Mouse (Mus musculus) macrophage (primary cell): ENCODE measurements around the gene Ccng2. TPM values are rescaled to one million over a fixed set of nuclear protein-coding genes. Genes with fewer than 3 reads are reported as not detected.
A peak's percentile ranks its signal among the peaks of the same experiment; 100 is the strongest.

Experiments
- H3K27ac ChIP-seq: fragments of 350-480 bp; formaldehyde crosslinking; 2 replicates; pipeline ENCODE4 v1.9.0; 2021
- H3K36me3 ChIP-seq: fragments of 350-480 bp; formaldehyde crosslinking; 2 replicates; pipeline ENCODE4 v1.9.0; 2021; ENCODE audit errors: inconsistent target
- H3K4me3 ChIP-seq: fragments of 350-480 bp; formaldehyde crosslinking; 2 replicates; pipeline ENCODE4 v1.9.0; 2021; ENCODE audit errors: inconsistent target
- H3K79me2 ChIP-seq: fragments of 350-480 bp; formaldehyde crosslinking; 2 replicates; pipeline ENCODE4 v1.9.0; 2021; ENCODE audit errors: inconsistent target
- WGBS: methylation state at CpG from one replicate; pipeline ENCODE4 v1.1.7; 2026; ENCODE audit warnings: inconsistent platforms; ENCODE audit not compliant: missing documents; 5-methylcytosine and 5-hydroxymethylcytosine counted together
- polyA plus RNA-seq: library from polyadenylated mRNA; stranded (reverse); fragments of 250-400 nt; gene quantifications from 3 replicates; pipeline ENCODE4 v1.2.4, GENCODE M21; 2018; ENCODE audit warnings: inconsistent platforms
- total RNA-seq, 78 experiments: library from RNA; depleted of rRNA; stranded (reverse); fragments of 250-400 nt; gene quantifications; 1 replicate in 9 of 78; 2 replicates in 24 of 78; 3 replicates in 43 of 78; 4 replicates in 2 of 78; pipeline ENCODE4 v1.2.4; 2018; ENCODE audit warnings: inconsistent platforms in 56 of 78

Gene Ccng2
- total RNA-seq (2018; cell fraction: chromatin; rRNA removed), result 100 to 1,000 TPM in 3 of 26 experiments, 10 to 100 TPM in 23; 26.4 to 150 (median 55.7) TPM
- total RNA-seq (2018; cell fraction: cytosol; rRNA removed), result 10 to 100 TPM; 14.4 to 98.0 (median 30.0) TPM
- 100 to 1,000 TPM in 3 of 26 experiments, 10 to 100 TPM in 23; 17.2 to 198 (median 69.3) TPM for total RNA-seq (2018; cell fraction: nucleus; rRNA removed)
- polyA plus RNA-seq, result 7.1 to 28.6 TPM (median 10.4 TPM) in 3 replicates

GRCm38 (mm10) chr5:93266883-93267704 is at the start of gene Ccng2:
Ccng2 (plus strand) TSS chr5:93267257.
- 0% methylated on average over 52 of the region's 54 CpGs for WGBS
- Histone ChIP-seq H3K27ac (peak within 1 kb of the TSS; percentile 93), H3K36me3 (peaks cover 13% of the 10 kb centered on the region), H3K79me2 (peaks cover 30% of the 10 kb centered on the region), H3K4me3 (peak within 1 kb of the TSS; percentile 73)

- Histone ChIP-seq H3K27ac (no peak overlapping the region), H3K79me2 (no peaks in the 10 kb centered on the region), H3K4me3 (no peak overlapping the region), H3K36me3 (no peaks in the 10 kb centered on the region)
- WGBS, result 92% methylated on average over 3 of the region's 3 CpGs
These were observed 48.7 kb upstream of the Ccng2 start for GRCm38 (mm10) chr5:93218375-93218774.

GRCm38 (mm10) chr5:93221661-93222060 is 45.4 kb upstream of the Ccng2 start:
- 73% methylated on average over 3 of the region's 3 CpGs for WGBS
- H3K79me2 ChIP-seq, result no peaks in the 10 kb centered on the region
- no peaks in the 10 kb centered on the region for H3K36me3 ChIP-seq
- no peak overlapping the region for H3K4me3 ChIP-seq
- H3K27ac ChIP-seq, result no peak overlapping the region

- 88% methylated on average over 2 of the region's 2 CpGs for WGBS
These were observed 42.5 kb upstream of the Ccng2 start for GRCm38 (mm10) chr5:93224549-93224948.

GRCm38 (mm10) chr5:93227157-93227556 is 39.9 kb upstream of the Ccng2 start:
- Histone ChIP-seq H3K27ac (no peak overlapping the region), H3K4me3 (no peak overlapping the region), H3K36me3 (no peaks in the 10 kb centered on the region), H3K79me2 (no peaks in the 10 kb centered on the region)
- WGBS, result 100% methylated on average over 3 of the region's 3 CpGs

More at GRCm38 (mm10) chr5:93224549-93224948, 42.5 kb upstream of the Ccng2 start:
- H3K79me2 ChIP-seq, result no peaks in the 10 kb centered on the region
- no peak overlapping the region for H3K4me3 ChIP-seq
- H3K36me3 ChIP-seq, result no peaks in the 10 kb centered on the region
- H3K27ac ChIP-seq, result no peak overlapping the region

GRCm38 (mm10) chr5:93229527-93229926 is 37.5 kb upstream of the Ccng2 start:
- no peak overlapping the region for H3K27ac ChIP-seq
- H3K79me2 ChIP-seq, result no peaks in the 10 kb centered on the region
- H3K4me3 ChIP-seq, result no peak overlapping the region
- WGBS, result 51% methylated on average over 2 of the region's 2 CpGs
- H3K36me3 ChIP-seq, result no peaks in the 10 kb centered on the region

GRCm38 (mm10) chr5:93231721-93232120 is 35.3 kb upstream of the Ccng2 start:
- Histone ChIP-seq H3K79me2 (no peaks in the 10 kb centered on the region), H3K36me3 (no peaks in the 10 kb centered on the region), H3K4me3 (no peak overlapping the region), H3K27ac (no peak overlapping the region)
- 85% methylated on average over 3 of the region's 3 CpGs for WGBS

GRCm38 (mm10) chr5:93232838-93233237 is 34.2 kb upstream of the Ccng2 start:
- Histone ChIP-seq H3K27ac (no peak overlapping the region), H3K36me3 (no peaks in the 10 kb centered on the region), H3K4me3 (no peak overlapping the region), H3K79me2 (no peaks in the 10 kb centered on the region)
- WGBS, result 89% methylated on average over 1 of the region's 2 CpGs

GRCm38 (mm10) chr5:93234130-93234529 is 32.9 kb upstream of the Ccng2 start:
- Histone ChIP-seq H3K36me3 (no peaks in the 10 kb centered on the region), H3K4me3 (no peak overlapping the region), H3K79me2 (no peaks in the 10 kb centered on the region), H3K27ac (no peak overlapping the region)
- 89% methylated on average over 4 of the region's 4 CpGs for WGBS

- Histone ChIP-seq H3K4me3 (no peak overlapping the region), H3K36me3 (no peaks in the 10 kb centered on the region), H3K27ac (no peak overlapping the region), H3K79me2 (no peaks in the 10 kb centered on the region)
- WGBS, result 95% methylated on average over 2 of the region's 2 CpGs
These were observed 32.5 kb upstream of the Ccng2 start for GRCm38 (mm10) chr5:93234605-93235004.

- Histone ChIP-seq H3K27ac (no peak overlapping the region), H3K36me3 (no peaks in the 10 kb centered on the region), H3K4me3 (no peak overlapping the region), H3K79me2 (no peaks in the 10 kb centered on the region)
- WGBS, result 100% methylated on average over 3 of the region's 3 CpGs
These were observed 31.2 kb upstream of the Ccng2 start for GRCm38 (mm10) chr5:93235888-93236287.

GRCm38 (mm10) chr5:93236541-93236940 is 30.5 kb upstream of the Ccng2 start:
- Histone ChIP-seq H3K36me3 (no peaks in the 10 kb centered on the region), H3K4me3 (no peak overlapping the region), H3K27ac (no peak overlapping the region), H3K79me2 (no peaks in the 10 kb centered on the region)
- WGBS, result 89% methylated on average over 4 of the region's 4 CpGs

- Histone ChIP-seq H3K27ac (no peak overlapping the region), H3K4me3 (no peak overlapping the region), H3K36me3 (no peaks in the 10 kb centered on the region), H3K79me2 (no peaks in the 10 kb centered on the region)
- 20% methylated on average over 8 of the region's 8 CpGs for WGBS
These were observed 27.2 kb upstream of the Ccng2 start for GRCm38 (mm10) chr5:93239590-93240544.

- H3K79me2 ChIP-seq, result no peaks in the 10 kb centered on the region
- no peak overlapping the region for H3K4me3 ChIP-seq
- no peak overlapping the region for H3K27ac ChIP-seq
- no peaks in the 10 kb centered on the region for H3K36me3 ChIP-seq
- 47% methylated on average over 2 of the region's 2 CpGs for WGBS
These were observed 21.8 kb upstream of the Ccng2 start for GRCm38 (mm10) chr5:93245280-93245679.
